Mouse (Mus musculus) midbrain, embryonic 12.5 days (tissue): Measurements from ENCODE around the gene Pax7. TPM values are rescaled to one million over a fixed set of nuclear protein-coding genes. Genes with fewer than 3 reads are reported as not detected.
A peak's percentile ranks its signal among the peaks of the same experiment; 100 is the strongest.

ENCODE experiments used
- ATAC-seq: fragments of 200-750 bp; cut with Nextera tagmentation; 2 replicates; pipeline ENCODE4 v1.8.0; 2017; ENCODE audit warnings: low read depth, moderate TSS enrichment, moderate library complexity; ENCODE audit not compliant: low FRiP score
- H3K27ac ChIP-seq: fragments of 300-500 bp; sonication (generic); replicated peaks from 2 replicates; pipeline ENCODE4 v1.5.1; 2016; ENCODE audit warnings: mild to moderate bottlenecking
- H3K27me3 ChIP-seq: fragments of 300-500 bp; sonication (generic); 2 replicates; pipeline ENCODE4 v1.6.1; 2016; ENCODE audit warnings: mild to moderate bottlenecking
- H3K36me3 ChIP-seq: fragments of 300-500 bp; sonication (generic); 2 replicates; pipeline ENCODE4 v1.6.1; 2016
- H3K4me1 ChIP-seq: fragments of 300-500 bp; sonication (generic); 2 replicates; pipeline ENCODE4 v1.6.1; 2016
- H3K4me2 ChIP-seq: fragments of 300-500 bp; sonication (generic); replicated peaks from 2 replicates; pipeline ENCODE4 v1.6.1; 2016; ENCODE audit warnings: mild to moderate bottlenecking, moderate library complexity
- H3K4me3 ChIP-seq: fragments of 300-500 bp; sonication (generic); 2 replicates; pipeline ENCODE4 v1.5.1; 2016; ENCODE audit warnings: mild to moderate bottlenecking
- H3K9ac ChIP-seq: fragments of 300-500 bp; sonication (generic); replicated peaks from 2 replicates; pipeline ENCODE4 v1.6.1; 2016; ENCODE audit warnings: mild to moderate bottlenecking, moderate library complexity
- H3K9me3 ChIP-seq: fragments of 300-500 bp; sonication (generic); 2 replicates; pipeline ENCODE4 v1.6.1; 2016; ENCODE audit warnings: mild to moderate bottlenecking
- WGBS: fragments of 180-500 bp; shearing (Covaris S2); methylation state at CpG from one replicate; pipeline ENCODE4 v1.1.7; 2016; 5-methylcytosine and 5-hydroxymethylcytosine counted together
- polyA plus RNA-seq: library from polyadenylated mRNA; unstranded; fragments of >200 nt; fragmentation: Nextera tagmentation; extraction: Ambion mirVana; gene quantifications from 2 replicates; pipeline ENCODE4 v1.2.1, GENCODE M21; 2016

The Pax7 gene
- polyA plus RNA-seq, 1 experiment from 2014 or later = 5.7 TPM

- Histone ChIP-seq H3K9me3 (no peaks in the 10 kb centered on the region), H3K4me3 (peak overlapping the region; percentile 54), H3K4me1 (peaks cover 63% of the 10 kb centered on the region), H3K36me3 (0 out of 2 replicates have a peak, but pooled peaks cover 6% of the 10 kb centered on the region), H3K27ac (peak overlapping the region; percentile 91; the same call in 1 of the 2 replicates), H3K4me2 (peak overlapping the region; percentile 61), H3K27me3 (peaks cover 96% of the 10 kb centered on the region), H3K9ac (peak overlapping the region; percentile 84)
- ATAC-seq = no peak
- under 1% methylated on average over 24 of the region's 24 CpGs for WGBS
Measured at GRCm38 (mm10) chr4:139830581-139831387, 2.5 kb downstream of the Pax7 start.

GRCm38 (mm10) chr4:139830053-139830452 is 3.3 kb downstream of the Pax7 start:
- 8% methylated on average over 14 of the region's 14 CpGs for WGBS
- peaks cover 96% of the 10 kb centered on the region for H3K27me3 ChIP-seq
- H3K9me3 ChIP-seq = no peaks in the 10 kb centered on the region
- ATAC-seq = no peak
- no peak overlapping the region; the same call in 1 of the 2 replicates for H3K27ac ChIP-seq
- peak overlapping the region; percentile 61 for H3K4me2 ChIP-seq
- peak overlapping the region; percentile 54 for H3K4me3 ChIP-seq
- H3K4me1 ChIP-seq = peaks cover 64% of the 10 kb centered on the region
- H3K36me3 ChIP-seq = 0 out of 2 replicates have a peak, but pooled peaks cover 6% of the 10 kb centered on the region
- peak overlapping the region; percentile 84 for H3K9ac ChIP-seq

GRCm38 (mm10) chr4:139828871-139829590 is 4.3 kb downstream of the Pax7 start:
- peak overlapping the region; percentile 84 for H3K9ac ChIP-seq
- peak overlapping the region; percentile 54 for H3K4me3 ChIP-seq
- peaks cover 67% of the 10 kb centered on the region for H3K4me1 ChIP-seq
- peaks cover 95% of the 10 kb centered on the region for H3K27me3 ChIP-seq
- no peak overlapping the region for H3K27ac ChIP-seq
- no peak for ATAC-seq
- WGBS = 14% methylated on average over 16 of the region's 16 CpGs
- no peaks in the 10 kb centered on the region for H3K9me3 ChIP-seq
- H3K36me3 ChIP-seq = 0 out of 2 replicates have a peak, but pooled peaks cover 6% of the 10 kb centered on the region
- peak overlapping the region; percentile 61 for H3K4me2 ChIP-seq

GRCm38 (mm10) chr4:139828283-139828678 is 5.0 kb downstream of the Pax7 start:
- no peak for ATAC-seq

GRCm38 (mm10) chr4:139827501-139828282 is 5.6 kb downstream of the Pax7 start:
- Histone ChIP-seq H3K9ac (peak overlapping the region; percentile 84), H3K4me1 (peaks cover 67% of the 10 kb centered on the region), H3K27me3 (peaks cover 94% of the 10 kb centered on the region), H3K9me3 (no peaks in the 10 kb centered on the region), H3K36me3 (0 out of 2 replicates have a peak, but pooled peaks cover 6% of the 10 kb centered on the region), H3K4me3 (peak overlapping the region; percentile 54), H3K4me2 (peak overlapping the region; percentile 61), H3K27ac (no peak overlapping the region)
- WGBS = 4% methylated on average over 30 of the region's 30 CpGs
- ATAC-seq = no peak

More at GRCm38 (mm10) chr4:139828283-139828678, 5.0 kb downstream of the Pax7 start:
- H3K9ac ChIP-seq = peak overlapping the region; percentile 84
- peaks cover 67% of the 10 kb centered on the region for H3K4me1 ChIP-seq
- peak overlapping the region; percentile 54 for H3K4me3 ChIP-seq
- WGBS = 1% methylated on average over 31 of the region's 37 CpGs
- 0 out of 2 replicates have a peak, but pooled peaks cover 6% of the 10 kb centered on the region for H3K36me3 ChIP-seq
- no peaks in the 10 kb centered on the region for H3K9me3 ChIP-seq
- peaks cover 94% of the 10 kb centered on the region for H3K27me3 ChIP-seq
- H3K4me2 ChIP-seq = peak overlapping the region; percentile 61
- H3K27ac ChIP-seq = no peak overlapping the region

- Histone ChIP-seq H3K9ac (0 out of 2 replicates have a peak overlapping the region, but pooled peaks have one; percentile 31), H3K4me2 (peak overlapping the region; percentile 61), H3K27ac (no peak overlapping the region), H3K36me3 (0 out of 2 replicates have a peak, but pooled peaks cover 6% of the 10 kb centered on the region), H3K4me1 (peaks cover 68% of the 10 kb centered on the region), H3K27me3 (peaks cover 97% of the 10 kb centered on the region), H3K4me3 (0 out of 2 replicates have a peak overlapping the region, but pooled peaks have one; percentile 10), H3K9me3 (no peaks in the 10 kb centered on the region)
- no peak for ATAC-seq
- WGBS = 4% methylated on average over 3 of the region's 3 CpGs
Measured at GRCm38 (mm10) chr4:139826231-139826630, 7.1 kb downstream of the Pax7 start.

GRCm38 (mm10) chr4:139825326-139826112 is 7.8 kb downstream of the Pax7 start:
- 3% methylated on average over 14 of the region's 14 CpGs for WGBS
- Histone ChIP-seq H3K4me2 (peak overlapping the region; percentile 61), H3K27me3 (peaks cover 98% of the 10 kb centered on the region), H3K9ac (0 out of 2 replicates have a peak overlapping the region, but pooled peaks have one; percentile 37), H3K4me1 (peaks cover 74% of the 10 kb centered on the region), H3K36me3 (0 out of 2 replicates have a peak, but pooled peaks cover 6% of the 10 kb centered on the region), H3K27ac (peak overlapping the region; percentile 94), H3K9me3 (no peaks in the 10 kb centered on the region), H3K4me3 (peak overlapping the region; percentile 28; the same call in 1 of the 2 replicates)
- no peak for ATAC-seq

GRCm38 (mm10) chr4:139824572-139825325 is 8.6 kb downstream of the Pax7 start:
- Histone ChIP-seq H3K4me2 (peak overlapping the region; percentile 61), H3K27me3 (peaks cover 98% of the 10 kb centered on the region), H3K27ac (peak overlapping the region; percentile 94), H3K4me3 (peak overlapping the region; percentile 28), H3K4me1 (peaks cover 80% of the 10 kb centered on the region), H3K36me3 (0 out of 2 replicates have a peak, but pooled peaks cover 6% of the 10 kb centered on the region), H3K9ac (peak overlapping the region; percentile 37; the same call in 1 of the 2 replicates), H3K9me3 (no peaks in the 10 kb centered on the region)
- no peak for ATAC-seq
- under 1% methylated on average over 22 of the region's 22 CpGs for WGBS

- Histone ChIP-seq H3K9ac (peak overlapping the region; percentile 41), H3K9me3 (no peaks in the 10 kb centered on the region), H3K4me3 (peak overlapping the region; percentile 28), H3K4me1 (peaks cover 83% of the 10 kb centered on the region), H3K4me2 (peak overlapping the region; percentile 61), H3K27me3 (peaks cover 98% of the 10 kb centered on the region), H3K36me3 (0 out of 2 replicates have a peak, but pooled peaks cover 6% of the 10 kb centered on the region), H3K27ac (peak overlapping the region; percentile 94)
- WGBS = under 1% methylated on average over 30 of the region's 32 CpGs
- ATAC-seq = peak; percentile 55
Measured at GRCm38 (mm10) chr4:139823870-139824472, 9.4 kb downstream of the Pax7 start.
